Mouse (Mus musculus) forebrain, embryonic 14.5 days (tissue): ENCODE data around the gene Tmed2. TPM values are rescaled to one million over a fixed set of nuclear protein-coding genes. Genes with fewer than 3 reads are reported as not detected.

Source experiments
- ATAC-seq: fragments of 200-750 bp; cut with Nextera tagmentation; 2 replicates; pipeline ENCODE4 v1.8.0; 2017; ENCODE audit warnings: mild to moderate bottlenecking, moderate library complexity
- DNase-seq: peaks from one replicate; pipeline ENCODE4 v3.0.0-alpha.2; 2015; ENCODE audit warnings: low spot score
- H3K27ac ChIP-seq: fragments of 300-500 bp; sonication (generic); 2 replicates; pipeline ENCODE4 v1.5.1; 2014; ENCODE audit warnings: low read depth, mild to moderate bottlenecking, control low read depth, low read length, moderate library complexity
- H3K27me3 ChIP-seq: fragments of 300-500 bp; sonication (generic); replicated peaks from 2 replicates; pipeline ENCODE4 v1.6.1; 2014; ENCODE audit warnings: low read length, control low read depth, mixed read lengths; ENCODE audit not compliant: control insufficient read depth, insufficient read depth
- H3K36me3 ChIP-seq: fragments of 300-500 bp; sonication (generic); 2 replicates; pipeline ENCODE4 v1.6.1; 2014; ENCODE audit warnings: low read length, control low read depth; ENCODE audit not compliant: control insufficient read depth, insufficient read depth
- H3K4me1 ChIP-seq: fragments of 300-500 bp; sonication (generic); 2 replicates; pipeline ENCODE4 v1.6.1; 2014; ENCODE audit warnings: antibody characterized with exemption, low read length, control low read depth; ENCODE audit not compliant: control insufficient read depth, insufficient read depth
- H3K4me2 ChIP-seq: fragments of 300-500 bp; sonication (generic); 2 replicates; pipeline ENCODE4 v1.6.1; 2014; ENCODE audit warnings: mild to moderate bottlenecking, control low read depth, low read length
- H3K4me3 ChIP-seq: fragments of 300-500 bp; sonication (generic); 2 replicates; pipeline ENCODE4 v1.5.1; 2014; ENCODE audit warnings: low read depth, low read length, control low read depth
- H3K9ac ChIP-seq: fragments of 300-500 bp; sonication (generic); 2 replicates; pipeline ENCODE4 v1.6.1; 2014; ENCODE audit warnings: mild to moderate bottlenecking, low read length, control low read depth, moderate library complexity
- H3K9me3 ChIP-seq: fragments of 300-500 bp; sonication (generic); replicated peaks from 2 replicates; pipeline ENCODE4 v1.6.1; 2016; ENCODE audit warnings: low read length, control low read depth, mixed read lengths; ENCODE audit not compliant: control insufficient read depth
- WGBS: fragments of 180-500 bp; shearing (Covaris S2); extraction: QIAGEN DNeasy Blood & Tissue Kit; methylation state at CpG from one replicate; pipeline ENCODE4 v1.1.7; 2014; 5-methylcytosine and 5-hydroxymethylcytosine counted together
- polyA plus RNA-seq: library from polyadenylated mRNA; unstranded; fragments of >200 nt; fragmentation: Nextera tagmentation; extraction: Ambion mirVana; gene quantifications from 2 replicates; pipeline ENCODE4 v1.2.1, GENCODE M21; 2014

Tmed2 gene
- polyA plus RNA-seq, 1 experiment from 2014 or later = 416 TPM

GRCm38 (mm10) chr5:124500573-124500972, 39.9 kb upstream of the Tmed2 start:
- Histone ChIP-seq H3K27ac (no peak overlapping the region), H3K4me3 (no peak overlapping the region), H3K9ac (no peak overlapping the region), H3K27me3 (no peaks in the 10 kb centered on the region), H3K9me3 (no peaks in the 10 kb centered on the region), H3K36me3 (peaks cover 39% of the 10 kb centered on the region), H3K4me1 (no peaks in the 10 kb centered on the region), H3K4me2 (no peak overlapping the region)
- DNase-seq (no peak), ATAC-seq (no peak)
- 91% methylated on average over 3 of the region's 3 CpGs for WGBS

- no peak for ATAC-seq
- Histone ChIP-seq H3K27me3 (no peaks in the 10 kb centered on the region), H3K36me3 (peaks cover 33% of the 10 kb centered on the region), H3K4me2 (no peak overlapping the region), H3K4me1 (no peaks in the 10 kb centered on the region), H3K4me3 (no peak overlapping the region), H3K27ac (no peak overlapping the region), H3K9ac (no peak overlapping the region), H3K9me3 (no peaks in the 10 kb centered on the region)
- no peak for DNase-seq
- WGBS = 90% methylated on average over 10 of the region's 10 CpGs
These were observed 39.0 kb upstream of the Tmed2 start for GRCm38 (mm10) chr5:124501541-124501940.

DNA sequence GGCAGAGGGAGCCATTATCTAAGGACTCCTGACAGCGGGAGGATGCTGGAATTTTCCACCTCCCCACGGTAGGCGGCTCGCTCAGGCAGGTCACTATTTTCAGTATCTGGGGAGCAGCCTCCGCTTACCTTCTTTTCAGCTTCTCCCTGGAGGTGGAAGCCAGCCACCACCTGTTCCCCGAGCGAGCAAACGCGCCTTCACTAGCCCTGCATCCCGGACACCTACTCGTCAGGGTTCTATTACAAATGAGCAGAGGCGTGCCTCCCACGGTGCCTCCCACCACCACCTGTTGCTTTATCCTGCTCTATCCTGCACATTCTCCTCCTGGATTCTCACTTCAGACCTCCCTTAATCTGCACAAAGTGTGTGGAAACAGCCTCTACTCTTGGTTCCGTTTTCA, 36.8 kb upstream of the Tmed2 start:
- peaks cover 25% of the 10 kb centered on the region for H3K36me3 ChIP-seq
- no peak overlapping the region for H3K27ac ChIP-seq
- no peak overlapping the region for H3K4me2 ChIP-seq
- H3K4me1 ChIP-seq = no peaks in the 10 kb centered on the region
- H3K9me3 ChIP-seq = no peaks in the 10 kb centered on the region
- ATAC-seq = no peak
- H3K9ac ChIP-seq = no peak overlapping the region
- 65% methylated on average over 14 of the region's 14 CpGs for WGBS
- H3K27me3 ChIP-seq = no peaks in the 10 kb centered on the region
- no peak overlapping the region for H3K4me3 ChIP-seq
- DNase-seq = no peak

DNA sequence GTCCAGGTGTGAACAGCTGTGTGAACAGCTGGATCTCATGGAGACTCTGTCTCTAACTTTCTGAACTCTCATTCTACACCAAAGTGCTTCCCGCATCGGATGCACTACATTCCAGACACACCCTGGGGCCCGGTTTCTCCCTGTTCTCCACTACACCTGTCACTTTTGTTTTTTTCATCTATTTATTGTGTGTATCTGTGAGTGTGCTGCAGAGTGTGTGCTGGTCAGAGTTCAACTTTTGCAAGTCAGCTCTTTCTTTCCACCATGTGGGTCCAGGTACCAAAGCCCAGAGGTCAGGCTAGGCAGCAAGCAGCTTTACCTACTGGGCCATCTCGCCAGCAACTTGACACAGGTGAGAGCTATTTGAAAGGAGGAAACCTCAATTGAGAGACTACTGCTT, 35.3 kb upstream of the Tmed2 start:
- no peak for ATAC-seq
- Histone ChIP-seq H3K4me1 (no peaks in the 10 kb centered on the region), H3K27me3 (no peaks in the 10 kb centered on the region), H3K4me3 (no peak overlapping the region), H3K36me3 (peaks cover 25% of the 10 kb centered on the region), H3K9ac (no peak overlapping the region), H3K27ac (no peak overlapping the region), H3K4me2 (no peak overlapping the region), H3K9me3 (no peaks in the 10 kb centered on the region)
- 96% methylated on average over 4 of the region's 4 CpGs for WGBS
- no peak for DNase-seq

GRCm38 (mm10) chr5:124506731-124507359, 33.6 kb upstream of the Tmed2 start:
- ATAC-seq (no peak), DNase-seq (no peak)
- 83% methylated on average over 10 of the region's 10 CpGs for WGBS
- Histone ChIP-seq H3K9ac (no peak overlapping the region), H3K27me3 (no peaks in the 10 kb centered on the region), H3K4me3 (no peak overlapping the region), H3K4me1 (no peaks in the 10 kb centered on the region), H3K4me2 (no peak overlapping the region), H3K36me3 (peaks cover 17% of the 10 kb centered on the region; the same call in 1 of the 2 replicates), H3K27ac (no peak overlapping the region), H3K9me3 (no peaks in the 10 kb centered on the region)

DNA sequence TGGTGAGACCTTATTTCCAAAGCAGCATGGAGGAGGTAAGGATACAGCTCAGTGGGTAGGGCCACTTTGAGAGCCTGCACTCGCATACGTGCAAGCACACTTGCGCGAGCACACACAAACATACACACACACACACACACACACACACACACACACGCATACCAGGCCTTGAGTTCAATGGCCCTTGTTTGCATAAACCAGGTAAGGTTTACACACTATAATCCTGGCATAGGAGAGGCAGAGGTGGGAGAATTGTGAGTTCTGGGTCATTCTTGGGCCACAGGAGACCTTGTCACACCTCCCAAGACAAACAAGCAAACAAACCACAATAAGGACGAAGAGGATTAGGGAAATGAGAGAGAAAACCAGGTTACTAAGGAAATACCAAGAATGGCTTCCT, 31.3 kb upstream of the Tmed2 start:
- no peaks in the 10 kb centered on the region for H3K4me1 ChIP-seq
- 91% methylated on average over 6 of the region's 6 CpGs for WGBS
- no peak overlapping the region for H3K27ac ChIP-seq
- ATAC-seq (no peak), DNase-seq (no peak)
- H3K9ac ChIP-seq = no peak overlapping the region
- H3K4me2 ChIP-seq = no peak overlapping the region
- no peak overlapping the region for H3K4me3 ChIP-seq
- peaks cover 15% of the 10 kb centered on the region for H3K36me3 ChIP-seq
- H3K9me3 ChIP-seq = no peaks in the 10 kb centered on the region
- no peaks in the 10 kb centered on the region for H3K27me3 ChIP-seq

- no peak for ATAC-seq
- H3K9me3 ChIP-seq = no peaks in the 10 kb centered on the region
- 78% methylated on average over 12 of the region's 12 CpGs for WGBS
- no peak overlapping the region for H3K27ac ChIP-seq
- H3K36me3 ChIP-seq = peaks cover 19% of the 10 kb centered on the region
- DNase-seq = no peak
- no peak overlapping the region for H3K4me3 ChIP-seq
- no peaks in the 10 kb centered on the region for H3K4me1 ChIP-seq
- no peak overlapping the region for H3K9ac ChIP-seq
- H3K27me3 ChIP-seq = no peaks in the 10 kb centered on the region
- H3K4me2 ChIP-seq = no peak overlapping the region
These were observed 30.7 kb upstream of the Tmed2 start for GRCm38 (mm10) chr5:124509742-124510237.

DNA sequence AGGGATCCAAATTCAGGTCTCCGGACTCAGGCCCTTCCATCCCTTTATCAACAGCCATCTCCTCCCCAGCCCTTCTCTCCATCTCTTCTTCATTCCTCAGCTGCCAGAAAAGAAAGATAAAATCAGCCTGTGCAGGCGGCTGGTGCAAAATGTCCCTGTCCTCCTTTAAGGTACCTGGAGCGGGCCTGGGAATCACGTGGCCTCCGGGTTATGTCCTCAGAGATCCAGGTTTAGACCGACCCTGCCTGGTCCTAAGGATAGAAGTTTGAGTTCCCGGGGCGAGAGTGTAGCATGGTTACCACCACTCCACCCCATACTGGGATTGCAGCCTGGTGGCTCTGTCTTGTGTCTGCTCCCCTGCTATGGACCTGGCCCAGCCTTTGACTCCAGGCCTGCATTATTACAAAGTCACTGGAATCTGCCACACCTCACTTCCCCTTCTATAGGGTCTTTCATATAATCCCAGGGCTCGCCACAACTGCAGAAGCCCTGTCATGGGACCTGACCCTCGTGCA, 29.9 kb upstream of the Tmed2 start:
- H3K4me3 ChIP-seq = no peak overlapping the region
- no peak for ATAC-seq
- H3K27ac ChIP-seq = no peak overlapping the region
- H3K4me2 ChIP-seq = no peak overlapping the region
- peaks cover 19% of the 10 kb centered on the region for H3K36me3 ChIP-seq
- H3K4me1 ChIP-seq = no peaks in the 10 kb centered on the region
- WGBS = 87% methylated on average over 10 of the region's 10 CpGs
- H3K9me3 ChIP-seq = no peaks in the 10 kb centered on the region
- DNase-seq = no peak
- H3K27me3 ChIP-seq = no peaks in the 10 kb centered on the region
- no peak overlapping the region for H3K9ac ChIP-seq

- no peak overlapping the region for H3K4me3 ChIP-seq
- 87% methylated on average over 5 of the region's 5 CpGs for WGBS
- no peak overlapping the region for H3K9ac ChIP-seq
- H3K4me1 ChIP-seq = no peaks in the 10 kb centered on the region
- H3K27me3 ChIP-seq = no peaks in the 10 kb centered on the region
- H3K27ac ChIP-seq = no peak overlapping the region
- H3K9me3 ChIP-seq = no peaks in the 10 kb centered on the region
- DNase-seq = no peak
- no peak for ATAC-seq
- H3K36me3 ChIP-seq = peaks cover 25% of the 10 kb centered on the region
- no peak overlapping the region for H3K4me2 ChIP-seq
These were observed 24.7 kb upstream of the Tmed2 start for GRCm38 (mm10) chr5:124515789-124516188.
